Mouse (Mus musculus) left cerebral cortex, postnatal 4 days (tissue): ENCODE data around the gene Aqp7. TPM values are rescaled to one million over a fixed set of nuclear protein-coding genes. Genes with fewer than 3 reads are reported as not detected.
A peak's percentile ranks its signal among the peaks of the same experiment; 100 is the strongest.
"Not testable (repeated sequence)": the region's sequence is repeated elsewhere in the genome, so short reads cannot be mapped to it uniquely, and the experiment has no call there.

Experiments
- DNase-seq: peaks from one replicate; pipeline ENCODE4 v3.0.0-alpha.2; 2022
- intact Hi-C: fragments of 180-260 bp; cut with DNase I; formaldehyde crosslinking; loops from one replicate; pipeline ENCODE4 v1.15.1; 2025
- total RNA-seq, 2 experiments: library from RNA; stranded (reverse); gene quantifications; 2 replicates each; pipeline ENCODE4 v1.2.3; 2021

Gene Aqp7
- total RNA-seq, result not detected

DNA sequence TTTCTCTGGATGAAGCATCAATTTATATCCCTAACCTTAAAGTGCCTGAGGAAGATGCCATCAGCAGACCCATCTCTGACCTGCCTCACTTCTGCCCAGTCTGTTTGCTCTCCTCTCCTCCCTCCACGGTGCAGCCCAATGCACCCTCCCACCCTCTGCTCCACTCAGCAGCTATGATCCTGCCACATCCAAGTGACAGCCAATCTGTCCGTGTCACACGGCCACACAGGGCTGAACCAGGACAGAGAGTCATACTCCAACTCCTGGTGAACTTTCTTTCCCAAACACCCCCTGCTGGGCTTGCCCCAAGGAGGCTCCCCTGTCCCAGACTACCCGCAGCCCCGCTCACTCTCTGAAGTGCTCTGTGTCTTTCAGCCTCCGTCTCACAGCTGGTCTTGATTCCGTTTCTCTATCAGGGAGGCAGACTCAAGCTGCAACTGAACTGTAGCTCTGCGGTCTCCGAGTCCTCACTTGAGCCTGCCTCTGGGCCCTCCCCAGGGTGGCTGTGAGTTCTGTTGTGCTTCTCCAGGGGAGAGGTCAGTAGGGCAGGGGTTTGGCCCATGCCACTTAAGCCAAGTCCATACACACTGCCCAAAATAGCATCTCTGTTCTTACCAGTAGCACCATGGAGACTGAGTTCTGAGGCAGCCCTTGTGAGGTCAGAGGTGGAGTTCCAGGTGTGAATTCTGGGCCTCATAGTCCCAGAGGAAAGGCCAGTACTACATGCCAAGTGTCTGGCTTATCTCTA, at the start of gene Aqp7:
Gene Aqp7 (minus strand): TSS at position 616 of the 748 bp plus-strand sequence.
- DNase-seq, result no peak
- intact Hi-C loops, result no loop called here

DNA sequence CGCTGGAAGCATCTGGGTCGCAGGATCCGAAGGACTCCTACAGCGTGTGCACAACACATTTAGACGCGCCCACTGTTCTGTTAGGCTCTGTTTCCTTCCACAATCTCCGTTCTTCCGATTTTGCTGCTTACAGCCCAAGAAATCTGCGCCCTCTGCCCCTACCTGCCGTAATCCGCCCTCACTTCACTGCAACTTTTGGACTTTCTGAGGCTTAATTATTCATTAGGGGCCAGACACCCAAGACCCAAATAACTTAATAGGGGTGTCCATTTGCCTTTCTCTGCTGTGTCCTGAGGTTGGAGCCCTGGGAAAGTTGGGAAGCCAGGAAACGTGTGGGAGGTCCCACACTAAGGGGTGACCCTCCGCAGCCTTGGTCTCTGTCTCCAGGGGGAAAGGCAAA, 49.4 kb upstream of the Aqp7 start:
- intact Hi-C loops, result no loop called here

DNA sequence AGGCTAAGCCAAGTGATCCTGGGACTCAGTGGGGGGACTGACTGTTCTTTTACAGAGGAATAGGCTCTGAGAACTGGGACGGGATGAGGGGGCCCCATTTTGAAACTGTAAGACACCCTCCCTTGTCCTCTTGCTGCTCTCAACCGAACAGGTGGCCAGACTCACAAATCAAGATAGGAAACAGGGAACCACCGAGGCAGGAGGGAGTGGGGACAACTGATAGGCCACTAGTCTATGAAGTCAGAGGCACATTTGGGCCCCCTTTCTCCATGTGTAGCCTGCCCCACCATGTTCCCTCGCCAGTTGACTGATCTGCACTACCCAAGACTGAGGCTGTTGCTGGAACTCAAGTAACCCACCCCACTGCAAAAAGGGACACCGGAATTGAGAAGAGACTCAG, 48.9 kb upstream of the Aqp7 start:
- intact Hi-C loops, result no loop called here
- DNase-seq, result no peak

More for the DNA sequence above, 49.4 kb upstream of the Aqp7 start:
- DNase-seq, result no peak

DNA sequence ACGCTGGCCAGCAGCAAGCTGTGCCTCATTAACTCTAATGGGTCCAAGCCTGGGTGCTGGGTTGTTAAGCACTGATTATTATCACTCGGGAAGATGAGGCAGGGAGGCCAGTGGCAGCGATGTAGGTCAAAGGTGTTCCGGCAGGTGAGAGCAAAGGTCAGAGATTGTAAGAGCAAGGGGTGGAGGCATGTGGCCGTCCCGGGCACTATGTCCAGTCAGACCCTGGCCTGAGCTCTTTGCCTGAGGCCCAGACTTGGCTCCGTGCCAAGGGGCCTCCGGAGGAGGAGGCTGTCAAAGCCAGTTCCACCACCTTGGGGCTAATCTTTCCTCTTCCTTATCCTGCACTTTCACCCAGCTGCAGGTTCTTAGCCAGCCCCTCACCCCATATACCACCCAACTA, 48.2 kb upstream of the Aqp7 start:
- intact Hi-C loops, result no loop called here
- no peak for DNase-seq

DNA sequence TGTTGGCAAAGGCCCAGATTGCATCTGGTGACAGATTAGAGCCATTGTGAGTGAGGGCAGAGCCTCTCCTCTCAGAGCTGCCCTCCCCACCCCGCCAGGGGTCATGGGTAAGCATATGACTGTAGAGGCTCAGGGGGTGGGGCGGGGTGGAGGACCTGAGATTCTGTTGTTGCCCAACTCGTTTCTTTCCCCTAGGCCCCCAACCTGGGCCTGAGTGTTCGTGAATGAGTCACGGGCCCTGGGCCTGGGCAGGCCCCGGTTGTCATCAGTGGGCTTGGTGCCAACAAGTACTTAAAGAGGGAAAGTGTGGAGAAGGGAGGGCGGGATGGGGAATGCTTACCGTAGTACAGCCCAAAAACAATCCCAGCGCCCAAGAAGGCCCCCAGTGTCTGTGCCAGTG, 46.4 kb upstream of the Aqp7 start:
- intact Hi-C loops, result no loop called here
- no peak for DNase-seq

DNA sequence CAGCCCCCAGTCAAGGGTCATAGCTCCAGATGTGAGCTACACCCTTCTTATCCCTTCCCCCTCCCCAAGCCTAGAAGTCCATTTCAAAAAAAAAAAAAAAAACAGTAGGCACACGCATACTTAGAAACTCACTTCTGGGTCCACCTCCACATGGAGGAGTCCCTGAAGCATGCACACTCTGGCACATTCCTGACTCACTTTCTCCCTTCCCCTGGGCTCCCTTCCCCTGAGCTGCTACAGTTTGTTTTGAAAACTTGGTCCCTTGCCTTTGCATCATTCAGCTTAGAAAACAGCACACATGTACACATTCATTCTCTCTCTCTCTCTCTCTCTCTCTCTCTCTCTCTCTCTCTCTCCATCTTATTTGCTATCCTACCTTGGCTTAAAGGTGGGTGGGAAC, 45.0 kb upstream of the Aqp7 start:
- intact Hi-C loops, result no loop called here
- no peak for DNase-seq

DNA sequence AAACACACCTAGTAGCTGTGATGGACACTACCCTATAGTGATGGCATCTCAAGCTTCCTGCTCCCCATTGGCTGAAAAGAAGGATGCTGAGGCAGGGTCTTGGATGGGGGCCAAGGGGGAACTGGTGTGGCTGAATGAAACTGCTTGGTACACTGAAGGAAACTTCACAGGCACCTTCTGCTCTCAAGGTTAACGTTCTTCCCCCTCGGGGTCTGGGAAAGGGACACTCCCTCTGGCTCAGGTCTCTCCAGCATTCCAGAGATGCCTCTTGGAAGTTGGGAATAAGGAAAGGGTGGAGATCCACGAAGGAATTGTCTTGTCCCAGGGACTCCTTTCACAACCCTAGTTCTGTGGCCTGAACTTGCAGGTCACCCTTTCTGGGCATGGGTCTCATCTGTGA, 43.5 kb upstream of the Aqp7 start:
- no peak for DNase-seq
- intact Hi-C loops, result no loop called here

DNA sequence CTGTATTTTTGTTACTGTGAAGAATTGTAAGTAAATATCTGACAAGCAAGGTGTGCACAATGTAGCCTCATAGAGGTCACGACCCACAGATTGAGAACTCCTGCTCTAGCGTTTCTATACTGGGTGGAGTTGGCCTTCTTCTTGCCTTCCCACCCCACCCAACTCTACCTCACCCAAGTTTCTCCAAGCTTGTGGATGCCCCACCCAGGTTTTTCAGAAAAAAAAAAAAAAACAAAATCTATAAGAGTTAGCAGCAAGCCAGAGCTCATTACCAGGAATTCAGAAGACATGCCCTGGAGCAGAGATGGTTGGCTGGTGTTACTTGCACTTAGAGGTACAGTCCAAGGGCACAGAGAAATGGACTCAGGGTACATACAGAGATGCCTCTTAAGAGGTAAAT, 41.8 kb upstream of the Aqp7 start:
- no peak for DNase-seq
- intact Hi-C loops, result no loop called here

DNA sequence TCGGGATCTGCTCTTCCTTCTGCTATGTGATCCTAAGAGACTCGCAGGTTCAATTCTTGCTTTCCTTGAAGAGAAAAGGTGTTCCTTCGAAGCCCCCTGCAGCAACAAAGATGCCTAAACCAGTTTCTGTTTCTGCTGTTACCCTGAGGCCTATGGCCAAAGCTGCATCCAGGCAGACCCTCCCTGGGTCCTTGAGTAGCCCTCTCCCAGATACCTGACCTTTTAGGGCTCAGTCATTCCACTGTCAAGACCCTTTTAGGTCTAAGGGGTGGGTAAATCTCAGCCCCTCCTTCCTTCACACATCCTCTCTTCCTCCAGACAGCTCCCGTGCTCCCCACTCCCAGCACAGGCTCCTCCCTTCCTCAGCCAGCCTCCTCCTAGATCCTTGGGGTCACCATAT, 41.2 kb upstream of the Aqp7 start:
- intact Hi-C loops, result no loop called here
- DNase-seq, result no peak

DNA sequence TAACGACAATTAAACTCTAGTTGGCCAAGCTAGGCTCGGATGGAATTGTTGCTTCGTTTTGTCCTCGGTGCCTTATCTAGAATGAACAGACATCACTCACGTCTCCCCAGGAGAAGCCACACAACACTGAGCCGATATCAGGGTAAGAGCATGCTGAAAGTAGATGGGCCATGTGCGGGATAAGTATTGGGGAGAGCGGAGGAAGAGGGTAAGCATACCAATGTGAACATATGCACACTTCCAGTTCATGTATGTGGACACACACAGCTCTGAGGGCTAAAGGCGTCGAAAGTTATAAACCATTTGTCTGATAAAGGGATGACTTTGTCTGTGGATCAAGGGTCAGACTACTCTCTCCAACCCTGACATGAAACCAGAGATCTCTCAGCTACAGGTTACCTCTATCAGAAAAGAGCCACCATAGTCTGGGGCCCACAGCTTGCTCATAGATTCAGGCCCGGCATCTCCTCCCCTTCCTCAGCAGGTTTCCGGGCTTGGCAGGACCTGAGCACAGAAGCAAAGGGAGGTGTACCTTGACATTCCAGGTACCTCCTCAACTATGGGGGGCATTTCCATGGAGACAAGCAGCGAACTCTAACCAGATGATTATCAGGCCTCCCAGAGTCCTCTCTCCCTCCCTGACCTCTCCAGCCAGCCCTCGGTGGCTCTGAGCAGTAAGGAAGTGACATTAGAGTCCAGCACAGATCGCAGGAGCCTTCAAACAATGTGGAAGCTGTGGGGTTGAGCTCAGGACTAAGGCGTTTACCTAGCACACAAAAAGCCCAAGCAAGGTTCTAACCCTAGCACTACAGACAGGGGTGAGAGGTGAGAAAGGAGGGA, 39.7 kb upstream of the Aqp7 start:
- DNase-seq, result no peak
- intact Hi-C loops, result no loop called here

DNA sequence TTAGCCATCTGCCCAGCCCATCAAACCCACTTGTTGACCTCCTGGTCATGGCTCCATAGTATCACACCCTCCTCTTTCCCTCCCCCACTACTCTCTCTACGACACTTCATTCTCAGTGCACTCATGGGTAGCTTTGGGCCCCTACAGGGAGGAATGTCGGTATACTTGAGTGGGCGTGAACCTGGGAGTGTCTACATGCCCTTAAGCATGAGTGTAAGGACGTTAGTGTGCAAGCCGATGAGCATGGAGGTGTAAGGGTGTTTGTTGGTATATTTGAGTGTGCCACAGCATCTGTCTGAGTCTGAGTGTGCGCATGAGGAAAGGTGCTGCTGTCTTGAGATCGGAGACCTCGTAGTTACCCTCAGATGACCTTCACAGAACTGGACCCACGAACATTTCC, 39.0 kb upstream of the Aqp7 start:
- intact Hi-C loops, result no loop called here
- DNase-seq, result no peak

DNA sequence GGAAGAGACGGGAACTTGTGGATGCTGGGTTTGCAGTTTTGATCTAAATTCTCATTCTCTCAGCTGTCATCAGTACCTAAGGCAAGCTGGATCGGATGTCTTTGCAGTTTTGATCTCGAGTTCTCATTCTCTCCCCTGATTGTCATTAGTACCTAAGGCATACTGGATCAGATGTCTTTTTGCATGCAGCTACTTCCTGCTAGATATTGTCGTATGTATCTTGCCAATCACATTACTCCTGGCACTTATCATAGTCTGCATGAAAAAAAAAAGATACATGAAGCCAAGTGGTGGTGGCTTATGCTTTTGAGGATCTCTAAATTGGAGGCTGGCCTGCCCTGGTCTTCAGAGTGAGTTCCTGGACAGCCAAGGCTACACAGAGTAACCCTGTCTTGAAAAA, 36.9 kb upstream of the Aqp7 start:
- no peak for DNase-seq
- intact Hi-C loops, result no loop called here

DNA sequence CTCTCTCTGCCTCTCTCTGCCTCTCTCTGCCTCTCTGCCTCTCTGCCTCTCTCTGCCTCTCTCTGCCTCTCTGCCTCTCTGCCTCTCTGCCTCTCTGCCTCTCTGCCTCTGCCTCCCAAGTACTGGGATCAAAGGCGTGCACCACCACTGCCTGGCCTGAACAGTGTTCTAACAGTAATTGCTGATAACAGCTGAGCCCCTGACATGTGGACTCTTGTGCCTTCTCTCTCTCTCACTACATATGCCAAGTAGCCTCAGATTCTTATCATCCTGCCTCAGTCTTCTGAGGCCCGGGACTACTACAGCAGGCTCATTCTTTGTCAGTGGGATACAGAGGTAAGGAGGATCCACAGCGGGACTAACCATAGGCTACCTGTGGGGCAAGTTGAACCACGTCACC, 34.9 kb upstream of the Aqp7 start:
- DNase-seq, intact Hi-C loops: not testable (repeated sequence)

DNA sequence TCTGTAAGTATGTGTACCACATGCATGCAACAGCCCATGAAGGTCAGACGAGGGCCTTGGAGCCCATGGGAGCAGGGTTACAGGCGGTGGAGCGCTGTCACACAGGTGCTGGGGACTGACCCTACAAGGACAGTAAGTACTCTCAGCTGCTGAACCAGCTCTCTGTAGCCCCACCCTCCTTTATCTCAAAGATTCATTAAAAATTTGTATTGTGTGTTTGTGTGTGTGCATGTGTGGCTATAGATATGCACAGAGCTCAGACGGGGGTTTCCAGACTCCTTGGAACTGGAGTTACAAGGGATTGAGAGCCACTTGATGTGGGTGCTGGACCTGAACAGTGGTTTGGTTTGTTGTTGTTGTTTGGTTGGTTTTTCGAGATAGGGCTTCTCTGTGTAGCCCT, 33.8 kb upstream of the Aqp7 start:
- DNase-seq, result no peak
- intact Hi-C loops, result no loop called here

DNA sequence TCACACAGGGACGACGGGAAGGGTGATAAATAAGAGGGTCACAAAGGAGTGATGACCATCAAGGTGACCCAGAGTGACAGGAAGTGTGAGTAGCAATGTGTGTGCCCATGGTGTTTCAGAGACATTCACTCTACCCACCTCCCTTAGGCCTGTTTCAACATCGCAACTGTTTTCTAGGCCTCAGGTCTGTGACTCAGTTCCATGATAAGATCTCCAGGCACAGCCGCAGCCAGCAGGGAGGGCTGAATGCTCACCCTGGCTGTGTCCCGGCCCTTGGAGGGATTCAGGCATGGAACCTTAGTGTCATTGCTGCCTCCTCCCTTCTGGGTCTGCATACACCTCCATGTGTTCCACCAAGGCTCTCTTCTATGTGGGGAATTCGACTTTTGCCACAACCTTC, 30.8 kb upstream of the Aqp7 start:
- no peak for DNase-seq
- intact Hi-C loops, result no loop called here

DNA sequence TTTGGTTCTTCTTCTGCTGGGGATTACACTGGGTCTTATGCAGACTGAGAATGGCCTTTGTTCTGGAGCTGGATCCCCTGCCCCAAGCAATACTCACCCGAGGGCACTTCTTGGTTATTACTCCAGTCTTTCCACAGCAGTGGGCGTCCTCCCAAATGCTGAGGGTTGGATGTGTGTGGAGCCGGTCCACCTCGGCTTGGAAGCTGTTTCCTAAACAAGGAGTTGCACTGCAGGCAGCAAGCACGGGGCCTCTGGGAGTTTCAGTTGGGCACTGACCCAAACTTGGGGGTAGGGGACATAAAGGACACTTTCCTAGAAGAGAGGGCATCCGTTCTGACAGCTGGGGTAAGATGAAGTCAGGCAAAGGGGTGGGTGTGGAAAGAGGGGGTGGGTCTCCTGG, 26.5 kb upstream of the Aqp7 start:
- DNase-seq, result no peak
- intact Hi-C loops, result no loop called here

DNA sequence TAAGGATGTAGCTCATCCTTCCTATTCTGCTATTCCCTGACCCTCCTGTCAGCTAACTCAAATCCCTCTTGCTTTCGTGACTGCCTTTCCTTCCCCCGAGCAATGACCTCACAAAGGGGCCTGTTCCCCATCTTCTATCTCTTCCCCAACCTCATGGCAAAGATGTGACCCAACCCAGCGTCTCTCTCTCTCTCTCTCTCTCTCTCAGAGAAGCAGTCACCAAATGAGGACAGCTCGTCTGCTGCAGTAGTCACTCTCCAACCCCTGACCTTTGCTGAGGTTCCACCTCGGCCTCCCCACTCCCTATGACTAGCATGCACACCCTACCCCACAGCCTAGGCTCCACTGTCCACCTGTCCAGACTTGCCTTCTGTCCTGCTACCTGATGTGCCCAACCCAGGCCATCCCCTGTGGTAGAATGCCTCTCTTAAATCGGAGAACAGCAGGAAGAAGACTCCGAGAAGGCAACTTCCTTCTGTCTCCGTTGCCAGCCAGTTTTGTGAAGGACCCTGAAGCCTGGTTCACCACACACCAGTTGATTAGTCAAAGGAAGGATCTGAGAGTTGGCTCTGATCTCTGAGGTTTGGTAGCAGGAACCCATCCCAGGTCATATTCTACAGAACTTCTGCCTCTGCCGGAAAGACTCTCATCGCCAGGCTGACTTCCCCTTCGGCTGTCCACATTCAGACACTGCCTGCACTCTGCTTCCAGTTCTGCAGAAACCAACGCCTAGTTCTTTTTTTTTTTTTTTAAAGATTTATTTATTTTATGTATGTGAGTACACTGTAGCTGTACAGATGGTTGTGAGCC, 25.3 kb upstream of the Aqp7 start:
- intact Hi-C loops, result no loop called here
- no peak for DNase-seq

DNA sequence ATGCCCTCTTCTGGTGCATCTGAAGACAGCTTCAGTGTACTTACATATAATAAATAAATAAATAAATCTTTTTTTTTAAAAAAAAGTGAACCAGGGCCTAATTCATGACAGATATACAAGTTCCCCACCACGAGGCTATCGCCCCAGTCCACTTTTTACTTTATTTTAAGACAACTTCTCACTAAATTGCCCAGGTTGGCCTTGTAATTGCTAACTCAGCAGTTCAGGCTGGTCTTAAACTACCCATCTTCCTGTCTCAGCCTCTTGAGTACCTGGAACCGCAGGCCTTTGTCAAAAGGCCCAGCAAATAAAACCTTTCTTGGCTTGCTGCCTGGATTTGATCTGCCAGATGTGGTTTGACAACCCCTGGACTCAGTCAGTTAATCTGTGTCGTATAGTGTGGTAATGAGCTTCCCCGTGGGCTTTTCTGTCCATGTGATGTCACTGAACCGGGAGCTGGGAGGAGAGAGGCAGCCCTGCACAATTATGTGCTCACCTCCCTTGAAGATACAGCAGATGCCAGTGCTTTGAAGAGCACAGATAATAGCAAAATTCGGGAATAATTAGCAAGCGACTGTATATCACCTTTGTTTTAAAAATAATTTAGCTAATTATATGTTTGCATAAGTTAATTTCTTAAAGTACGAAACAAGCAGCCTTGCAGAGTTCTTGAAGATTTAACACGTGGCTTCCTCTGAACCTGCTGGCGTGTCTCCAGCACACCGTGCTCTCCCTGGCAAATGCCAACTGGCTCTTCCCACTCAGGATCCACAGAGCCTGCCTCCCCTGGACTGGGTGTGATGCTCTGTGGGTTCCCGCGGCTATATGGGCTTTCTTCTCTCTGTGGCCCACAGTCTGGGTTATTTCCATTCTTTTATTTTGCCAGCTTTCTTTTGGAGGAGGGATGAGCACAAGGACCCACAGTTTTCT, 23.8 kb upstream of the Aqp7 start:
- intact Hi-C loops, result no loop called here
- no peak for DNase-seq

DNA sequence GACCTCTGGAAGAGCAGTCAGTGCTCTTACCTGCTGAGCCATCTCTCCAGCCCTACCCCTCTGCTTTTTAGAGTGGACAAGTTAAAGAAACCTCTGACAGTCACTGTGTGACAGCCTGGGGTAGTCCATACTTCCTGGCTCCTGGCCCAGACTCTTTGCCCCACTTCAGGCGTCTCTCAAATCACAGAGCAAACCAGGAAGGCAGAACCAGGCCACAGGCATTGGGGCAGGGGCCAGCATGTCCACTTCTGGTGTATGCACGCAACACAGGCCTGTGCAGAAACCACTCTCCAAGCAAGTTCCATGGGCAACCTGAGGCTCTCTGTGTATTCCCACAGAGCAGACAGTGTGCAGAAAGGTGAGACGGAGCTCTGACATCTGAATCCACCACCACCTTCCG, 17.3 kb upstream of the Aqp7 start:
- intact Hi-C loops, result no loop called here
- no peak for DNase-seq

DNA sequence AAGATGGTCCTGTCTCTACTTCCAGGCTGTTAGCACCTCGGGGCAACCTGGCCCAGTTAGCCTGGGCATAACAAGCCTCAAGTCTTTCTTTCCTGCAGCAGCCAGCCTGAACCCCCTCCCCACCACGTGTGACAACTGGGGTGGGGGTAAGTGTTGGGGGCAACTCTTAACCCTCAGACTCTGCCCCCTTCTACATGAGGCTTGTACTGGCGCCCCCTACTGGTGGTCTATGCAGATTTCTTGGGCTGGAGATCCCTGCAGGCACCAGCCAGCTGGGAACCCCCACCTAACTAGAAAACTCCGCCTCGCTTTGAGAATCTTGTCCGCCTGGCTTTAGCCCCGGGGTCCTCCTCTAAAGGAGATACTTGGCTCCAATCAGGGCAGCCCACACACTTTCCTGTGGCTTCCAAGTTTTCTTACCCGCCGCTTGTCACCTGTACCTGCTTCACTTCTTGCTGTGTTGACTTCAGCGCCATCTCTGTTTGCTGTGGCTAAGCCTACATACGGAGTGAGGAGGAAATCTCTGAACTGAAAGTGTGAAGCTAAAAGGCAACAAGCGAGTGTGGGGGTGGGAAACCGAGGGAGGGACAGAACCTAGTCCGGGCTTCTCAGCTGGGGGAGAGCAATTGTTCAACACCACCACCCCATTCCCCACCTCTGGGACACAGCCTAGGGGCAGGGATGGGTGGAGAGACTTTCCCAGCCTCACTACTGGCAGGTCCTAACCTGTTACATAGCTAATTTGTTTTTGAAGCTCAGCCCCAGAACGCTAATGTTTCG, 16.1 kb upstream of the Aqp7 start:
- peak; percentile 20 for DNase-seq
- intact Hi-C loops, result no loop called here
